Mouse (Mus musculus) lung, postnatal 10 days (tissue): ENCODE data around the gene Grm4.

ENCODE experiments used
- DNase-seq: peaks from one replicate; pipeline ENCODE4 v3.0.0; 2021

Gene Grm4

GRCm38 (mm10) chr17:27511125-27511735 lies 10.0 kb downstream of the Grm4 start:
- DNase-seq: no peak

GRCm38 (mm10) chr17:27510258-27511124 lies 10.7 kb downstream of the Grm4 start:
- DNase-seq: no peak

DNA sequence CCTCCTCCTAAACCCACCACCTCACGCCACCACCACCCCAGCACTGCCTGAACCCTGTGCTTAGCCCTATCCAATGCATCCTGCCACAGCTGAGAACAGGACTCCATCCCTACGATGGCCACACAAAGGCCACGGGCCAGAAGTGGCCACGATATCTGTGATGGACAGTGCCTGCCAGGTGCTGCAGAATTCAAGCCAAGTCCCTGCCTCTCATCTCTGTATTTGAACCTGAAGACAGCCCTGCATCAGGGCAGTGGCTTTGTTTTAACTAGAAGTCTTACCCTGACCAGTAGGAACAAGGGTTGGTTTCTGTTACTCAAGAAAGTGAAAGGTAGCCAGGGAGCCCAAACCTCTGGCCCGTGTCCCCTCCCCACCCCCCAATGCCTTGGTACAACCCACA lies 12.1 kb downstream of the Grm4 start:
- no peak for DNase-seq

- DNase-seq: no peak
These were observed 12.7 kb downstream of the Grm4 start for GRCm38 (mm10) chr17:27508513-27508912.

GRCm38 (mm10) chr17:27508002-27508401 lies 13.2 kb downstream of the Grm4 start:
- DNase-seq: no peak

DNA sequence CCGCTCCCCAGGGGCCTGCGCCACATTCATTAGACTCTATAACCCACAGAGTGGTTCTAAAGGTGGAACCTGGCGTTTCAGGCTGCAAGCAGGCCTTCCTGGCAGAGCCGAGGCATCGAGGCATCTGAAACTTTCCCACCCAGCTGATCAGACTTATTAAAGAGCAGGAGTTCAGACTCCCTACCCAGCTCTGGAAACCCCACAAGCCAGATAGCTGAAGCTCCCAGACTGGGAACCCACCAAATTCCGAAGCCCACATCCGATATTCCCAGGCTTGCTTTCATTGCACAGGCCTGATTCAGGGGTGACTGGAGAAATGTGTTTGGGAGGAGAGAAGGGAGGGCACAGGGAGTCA lies 13.6 kb downstream of the Grm4 start:
- DNase-seq: no peak

DNA sequence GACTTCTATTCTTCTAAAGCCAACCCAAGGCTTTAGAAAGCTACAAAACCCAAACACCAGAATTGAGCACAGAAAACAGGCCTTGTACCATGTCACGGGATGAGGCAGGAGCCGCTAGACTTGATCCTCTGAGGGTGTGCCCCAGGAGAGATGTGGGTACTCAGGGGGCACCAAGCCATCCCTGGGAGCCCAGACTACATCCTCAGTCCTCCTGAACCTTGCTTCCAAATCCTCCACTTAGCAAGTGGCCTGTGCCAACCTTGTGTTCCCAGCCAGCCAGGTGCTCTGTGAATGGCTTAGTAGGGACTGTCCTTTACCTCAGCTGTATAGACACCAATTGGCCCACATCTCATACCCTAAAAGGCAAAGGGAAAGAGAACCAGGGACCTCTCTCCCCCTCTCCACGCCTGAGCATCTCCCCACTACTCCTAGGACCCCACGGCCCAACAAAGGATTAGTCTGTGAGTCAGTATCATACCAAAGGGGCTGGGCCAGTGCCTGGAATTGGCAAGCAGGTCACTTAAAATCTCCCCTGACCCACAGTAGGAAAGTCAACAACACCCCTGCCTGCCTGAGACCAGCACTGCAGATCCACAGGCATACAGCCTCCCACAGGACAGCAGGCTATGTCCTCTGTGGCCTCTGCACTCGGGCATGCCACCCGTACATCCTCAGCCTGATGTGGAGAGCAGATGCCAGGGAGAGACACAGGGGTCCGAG lies 14.2 kb downstream of the Grm4 start:
- DNase-seq: no peak

DNA sequence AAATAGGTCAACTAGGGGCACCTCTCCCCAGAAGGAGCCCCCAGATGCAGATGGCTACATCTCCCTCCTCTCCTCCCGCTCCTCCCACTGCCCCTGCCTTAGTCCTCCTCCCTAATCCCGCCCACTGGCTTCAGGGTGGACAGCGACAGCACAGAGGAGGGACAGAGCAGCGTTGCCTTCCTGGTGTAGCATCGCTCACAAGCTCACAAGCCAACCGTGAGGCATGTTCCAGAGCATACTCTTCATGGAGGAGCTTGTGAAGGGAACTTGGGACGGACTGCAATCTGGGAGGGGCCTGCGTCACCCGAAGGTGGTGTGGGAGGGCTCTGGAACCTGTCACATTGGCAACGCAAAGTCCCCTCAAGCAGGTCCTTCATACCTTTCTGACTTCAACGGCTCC lies 14.8 kb downstream of the Grm4 start:
- no peak for DNase-seq

- no peak for DNase-seq
These were observed 15.9 kb downstream of the Grm4 start for GRCm38 (mm10) chr17:27505221-27505881.

DNA sequence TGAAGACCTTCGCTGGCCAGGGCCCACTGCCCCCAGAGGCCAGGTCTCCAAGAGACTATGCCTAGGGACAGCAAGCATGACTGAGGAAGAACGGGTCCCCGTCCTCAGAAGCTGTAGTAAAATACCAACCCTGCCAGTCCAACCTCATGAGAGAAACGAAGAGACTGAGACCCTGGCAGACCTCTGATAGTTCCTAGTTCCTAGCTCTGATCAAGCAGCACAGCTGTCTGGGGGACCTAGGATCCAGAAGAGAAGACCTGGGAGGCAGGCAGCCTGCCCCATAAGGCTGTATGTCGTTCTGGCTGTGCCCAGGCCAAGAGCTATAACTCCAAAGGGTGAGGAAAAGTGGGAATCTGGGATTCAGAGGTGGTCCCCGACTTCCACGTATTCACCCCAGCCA lies 17.3 kb downstream of the Grm4 start:
- DNase-seq: no peak

DNA sequence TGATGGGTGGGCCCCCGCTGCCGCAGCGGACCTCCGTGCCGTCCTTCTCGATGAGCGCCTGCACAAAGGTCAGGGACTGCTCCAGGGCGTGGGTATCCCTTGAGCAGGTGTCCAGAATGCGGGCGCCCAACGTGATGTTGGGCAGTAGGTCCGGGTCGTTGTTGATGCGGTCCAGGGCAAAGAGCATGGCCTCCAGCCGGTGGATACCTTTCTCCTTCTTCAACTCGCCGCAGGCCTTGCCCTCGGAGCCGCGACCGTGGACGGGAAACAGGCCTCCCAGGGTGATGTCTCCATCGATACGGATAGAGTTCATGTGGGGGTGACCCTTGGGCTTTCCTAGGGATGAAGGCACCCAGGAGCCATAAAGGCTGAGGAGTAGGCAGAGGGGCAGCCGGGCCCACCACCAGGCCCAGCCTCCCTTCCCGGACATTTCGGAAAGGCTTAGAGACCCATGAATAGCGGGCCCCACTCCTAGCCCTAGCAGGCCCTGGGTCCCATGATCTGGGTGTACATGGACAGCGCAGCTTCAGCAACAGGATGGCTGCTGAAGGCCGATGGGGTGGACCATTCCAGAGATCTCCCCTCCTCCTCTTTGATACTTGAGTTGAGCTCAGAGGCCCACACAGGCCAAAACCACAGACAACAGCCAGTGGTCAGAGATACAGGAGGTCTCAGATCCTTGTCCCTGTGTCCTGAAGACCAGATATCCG lies 18.3 kb downstream of the Grm4 start:
- no peak for DNase-seq

DNA sequence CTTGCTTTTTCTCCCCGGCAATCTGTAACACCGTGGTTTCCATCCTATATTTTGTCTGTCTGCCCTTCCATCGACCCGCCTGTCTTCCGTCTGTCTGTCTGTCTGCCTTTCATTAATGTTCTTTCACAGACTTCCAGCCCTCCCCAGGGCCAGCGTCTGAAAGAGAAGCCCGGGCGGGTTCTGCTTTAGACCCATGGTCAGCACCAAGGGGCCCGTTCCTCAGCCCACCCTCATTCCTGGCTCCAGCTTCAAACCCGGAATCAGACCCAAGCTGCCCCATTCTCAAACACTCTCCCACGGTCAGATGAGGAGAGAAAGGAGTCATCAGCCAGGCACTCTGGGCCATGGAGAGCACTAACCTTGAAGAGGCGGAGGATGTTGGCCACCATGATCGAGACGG lies 18.9 kb downstream of the Grm4 start:
- DNase-seq: no peak

- DNase-seq: peak; percentile 27
These were observed 19.6 kb downstream of the Grm4 start for GRCm38 (mm10) chr17:27501331-27502251.

GRCm38 (mm10) chr17:27500811-27501210 lies 20.4 kb downstream of the Grm4 start:
- no peak for DNase-seq

DNA sequence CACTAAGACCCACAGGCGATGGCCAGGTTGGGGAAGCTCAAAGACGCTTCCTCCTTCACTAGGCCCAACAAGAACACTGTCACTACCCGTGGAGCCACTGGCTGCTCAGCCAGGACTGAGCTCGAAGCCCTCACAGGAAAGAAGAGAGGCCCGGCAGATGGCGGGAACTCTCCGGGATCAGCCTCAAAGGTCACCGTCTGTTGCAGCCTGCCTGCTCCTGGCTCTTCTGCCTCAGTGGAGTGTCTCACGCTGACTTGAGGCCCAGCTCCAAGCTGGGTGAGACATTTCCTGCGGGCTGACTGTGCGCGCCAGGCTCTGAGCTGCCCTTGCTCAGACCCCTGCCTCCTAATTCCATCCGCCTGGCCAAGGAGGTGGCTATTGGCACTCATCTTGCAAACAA lies 22.1 kb downstream of the Grm4 start:
- no peak for DNase-seq

DNA sequence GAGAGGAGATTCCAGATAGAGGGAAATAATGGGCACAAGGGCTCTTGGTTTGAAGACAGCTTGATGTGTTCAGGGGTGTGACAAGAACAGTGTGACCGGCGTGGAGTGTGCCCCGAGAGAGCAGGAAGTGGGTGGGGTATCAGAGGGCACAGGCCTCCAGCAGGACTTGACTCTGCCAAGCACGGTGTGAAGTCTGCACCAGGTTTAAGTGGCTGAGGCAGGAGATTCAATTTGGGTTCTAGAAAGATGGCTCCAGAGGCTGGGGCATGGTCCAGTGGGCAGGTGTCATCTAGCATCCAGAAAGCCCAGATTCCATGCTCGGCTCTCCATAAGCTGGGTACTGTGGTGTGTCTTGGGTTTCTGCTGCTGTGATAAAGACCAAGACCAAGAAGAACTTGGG lies 23.4 kb downstream of the Grm4 start:
- no peak for DNase-seq

DNA sequence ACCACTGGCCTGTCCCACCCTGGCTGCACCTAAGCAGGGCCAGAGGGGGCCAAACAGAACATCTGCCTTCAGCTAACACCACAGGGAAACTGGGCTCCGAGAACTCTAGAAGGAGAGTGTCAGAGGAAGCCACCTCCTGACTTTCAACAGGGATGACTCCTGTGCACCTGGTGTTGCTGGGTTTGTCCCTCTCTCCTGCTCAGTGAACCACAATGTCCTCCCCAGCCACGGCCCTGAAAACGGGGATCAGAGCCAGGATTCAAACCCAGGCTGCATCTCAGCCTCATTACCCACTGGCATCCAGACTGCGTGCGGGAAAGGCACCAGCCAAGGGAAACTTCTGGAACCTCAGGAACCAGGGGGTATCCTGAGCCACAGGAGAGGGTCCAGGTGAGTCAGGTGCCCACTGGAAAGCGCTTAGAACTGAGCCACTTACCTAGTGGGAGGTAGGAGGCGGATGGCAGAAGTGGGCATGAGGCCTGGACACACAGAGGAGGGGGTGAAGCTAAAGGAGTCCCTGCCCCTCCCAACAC lies 26.1 kb downstream of the Grm4 start:
- no peak for DNase-seq

GRCm38 (mm10) chr17:27493969-27494368 lies 27.2 kb downstream of the Grm4 start:
- no peak for DNase-seq

DNA sequence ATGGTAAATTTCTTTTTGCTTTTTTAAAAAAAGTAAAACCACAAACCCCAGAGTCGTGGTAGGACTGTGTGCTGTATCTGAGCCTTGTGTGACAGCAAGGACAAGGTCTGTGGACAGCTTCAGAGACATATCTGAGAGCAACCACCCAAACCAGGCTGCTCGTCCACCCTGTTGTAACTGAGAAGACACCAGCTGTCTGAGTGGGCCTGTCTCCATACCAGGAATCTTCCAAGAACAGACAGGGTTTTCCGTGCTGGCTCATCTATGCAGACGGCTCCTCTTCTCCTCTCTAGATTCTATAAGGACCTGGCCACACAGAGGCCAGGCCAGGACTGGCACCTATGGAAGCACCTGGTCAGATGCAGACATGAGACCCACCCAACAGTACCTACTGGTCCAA lies 27.8 kb downstream of the Grm4 start:
- no peak for DNase-seq

- no peak for DNase-seq
These were observed 32.9 kb downstream of the Grm4 start for GRCm38 (mm10) chr17:27488173-27488823.

DNA sequence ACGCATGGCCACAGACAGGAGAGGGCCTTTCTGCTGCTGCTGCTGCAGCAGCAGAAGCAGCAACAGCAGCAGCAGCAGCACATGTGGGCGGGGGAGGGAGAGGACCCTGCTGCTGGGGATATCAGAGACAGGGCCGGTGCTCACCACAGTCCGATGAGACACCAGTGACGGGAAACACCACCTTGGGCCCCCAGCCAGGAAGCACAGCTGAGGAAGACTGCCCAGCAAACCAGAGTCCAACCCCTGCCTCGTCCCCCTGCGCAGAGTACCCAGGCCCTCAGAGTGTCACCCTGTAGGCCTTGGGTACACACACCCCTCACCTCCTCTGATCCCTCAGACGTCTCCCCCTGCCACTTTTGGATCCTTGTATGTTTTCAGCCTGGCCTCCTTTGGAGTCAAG lies 35.3 kb downstream of the Grm4 start:
- no peak for DNase-seq
